Mouse (Mus musculus) spleen, postnatal 14 days (tissue): ENCODE measurements at regions not wholly inside any gene's neighbourhood (a gene's known extent, or its start where the extent isn't known, plus 50 kb on each side); places are given as distances from the start of the nearest gene placed in this dataset.

Source experiments
- DNase-seq, 2 experiments: peaks; one replicate each; pipeline ENCODE4 v3.0.0; 2021 to 2022; ENCODE audit warnings: low spot score in 2 of 2

GRCm38 (mm10) chr15:67395114-67395513 lies 894.4 kb upstream of the Lrrc6 start:
- DNase-seq, result no peak

DNA sequence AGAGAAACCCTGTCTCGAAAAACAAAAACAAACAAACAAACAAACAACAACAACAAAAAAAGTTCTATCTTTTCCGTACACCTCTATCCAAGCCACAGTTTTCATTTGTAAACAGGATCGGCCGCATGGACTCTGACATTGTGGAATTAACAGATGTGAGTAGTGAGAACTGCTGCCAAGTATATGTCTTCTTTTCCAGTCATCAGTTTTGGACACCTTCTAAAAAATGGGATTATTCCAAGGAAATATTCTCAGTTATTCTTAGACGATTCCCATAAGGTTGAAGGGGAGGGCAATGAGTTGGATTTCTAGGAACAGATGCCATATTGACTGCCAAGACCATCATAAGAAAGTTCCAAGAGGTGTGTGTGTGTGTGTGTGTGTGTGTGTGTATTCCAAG lies 891.2 kb upstream of the Lrrc6 start:
- no peak for DNase-seq

- no peak for DNase-seq
Measured at GRCm38 (mm10) chr15:67388514-67388913, 887.8 kb upstream of the Lrrc6 start.

DNA sequence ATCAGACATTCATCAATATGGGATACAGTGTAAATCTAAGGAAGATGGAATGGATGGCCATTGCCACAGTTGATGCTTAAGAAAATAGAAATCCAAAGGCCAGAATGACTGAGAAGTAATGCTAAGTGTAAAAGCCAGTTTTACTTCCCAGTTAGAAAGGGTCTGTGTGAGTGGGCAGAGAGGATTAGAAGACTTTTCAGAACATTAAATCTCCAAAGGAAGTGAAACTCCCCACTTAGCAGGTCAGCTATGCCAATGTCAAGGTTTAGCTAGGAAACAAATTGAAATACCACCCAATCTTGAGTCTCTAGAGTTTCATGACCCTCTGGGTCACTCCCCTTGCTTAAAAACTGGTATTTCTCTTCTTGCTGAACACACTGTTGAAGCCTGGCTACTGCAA lies 886.2 kb upstream of the Lrrc6 start:
- no peak for DNase-seq

- no peak for DNase-seq
Measured at GRCm38 (mm10) chr15:67373599-67373998, 872.9 kb upstream of the Lrrc6 start.

- no peak for DNase-seq
Measured at GRCm38 (mm10) chr15:67373030-67373429, 872.3 kb upstream of the Lrrc6 start.

DNA sequence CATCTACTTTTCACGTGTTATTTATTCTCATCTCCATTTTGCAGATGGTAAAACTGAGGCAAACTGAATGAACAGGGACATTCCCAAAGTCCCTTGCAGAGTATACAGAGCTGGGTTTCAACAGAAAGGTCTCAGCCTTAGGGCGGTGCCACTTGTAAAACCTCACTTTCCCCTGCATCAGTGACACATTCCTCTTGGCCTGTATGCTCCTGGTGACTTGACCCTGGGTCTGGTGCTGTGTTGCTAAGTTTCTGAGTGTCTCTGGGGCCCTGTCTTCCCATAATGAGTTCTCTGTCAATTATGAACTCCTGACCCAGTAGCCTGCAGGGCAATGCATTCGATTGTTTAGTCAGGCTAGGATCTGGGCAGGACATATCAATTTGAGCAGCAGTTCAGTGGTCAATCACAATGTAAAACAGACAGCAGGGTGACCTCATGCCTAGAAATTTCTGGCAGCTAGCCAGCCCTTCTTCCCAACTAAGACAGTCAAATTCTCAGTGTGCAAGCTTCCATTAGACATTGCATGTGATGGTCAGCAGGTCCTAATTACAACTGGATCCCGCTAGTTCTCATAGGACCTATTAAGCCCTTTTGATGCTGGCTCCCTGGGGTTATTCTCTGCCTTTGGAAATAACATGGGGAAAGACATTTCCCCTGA lies 863.5 kb upstream of the Lrrc6 start:
- no peak for DNase-seq

- no peak for DNase-seq
Measured at GRCm38 (mm10) chr15:67361012-67361571, 860.4 kb upstream of the Lrrc6 start.

- DNase-seq, result no peak
Measured at GRCm38 (mm10) chr15:67357867-67358266, 857.2 kb upstream of the Lrrc6 start.

GRCm38 (mm10) chr15:67355334-67355733 lies 854.6 kb upstream of the Lrrc6 start:
- no peak for DNase-seq

GRCm38 (mm10) chr15:67354598-67355159 lies 854.0 kb upstream of the Lrrc6 start:
- DNase-seq, result no peak

DNA sequence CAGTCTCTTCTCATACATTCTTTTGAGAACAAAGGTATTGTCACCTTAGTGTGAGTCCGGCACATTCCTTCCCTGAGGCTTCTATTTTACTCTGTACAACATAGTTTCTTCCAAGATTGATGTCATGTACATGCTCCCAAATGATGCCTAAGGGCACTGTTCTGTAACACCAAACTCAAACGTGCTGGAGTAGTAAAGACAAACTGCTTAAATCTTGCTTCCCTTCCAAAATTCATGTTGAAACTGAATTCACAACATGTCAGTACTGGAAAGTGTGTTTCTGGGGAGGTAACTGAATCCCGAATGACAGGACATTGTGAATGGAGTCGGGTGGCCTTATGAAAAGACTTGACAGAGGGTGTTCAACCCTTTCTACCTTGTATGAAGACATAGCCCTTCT lies 848.8 kb upstream of the Lrrc6 start:
- DNase-seq, result no peak

- no peak for DNase-seq
Measured at GRCm38 (mm10) chr15:67345179-67346148, 844.8 kb upstream of the Lrrc6 start.

DNA sequence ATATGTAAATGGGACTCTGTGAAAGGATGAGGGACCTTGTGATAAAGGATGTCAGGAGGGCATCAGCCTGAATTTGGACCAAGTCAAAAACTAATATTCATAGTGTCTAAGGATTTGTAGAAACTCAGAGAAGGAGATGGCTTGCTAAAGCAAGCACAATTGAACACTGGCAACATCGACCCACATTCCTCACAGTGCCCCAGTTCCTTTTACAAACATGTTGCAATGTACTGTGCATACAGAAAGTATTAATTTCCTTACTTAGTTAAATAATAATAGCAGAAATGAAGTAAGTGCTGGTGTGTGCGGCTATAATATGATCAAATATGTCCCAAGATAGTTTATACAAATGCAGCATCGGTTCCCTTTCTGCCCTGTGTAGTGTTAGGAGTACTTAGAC lies 841.3 kb upstream of the Lrrc6 start:
- DNase-seq, result no peak

DNA sequence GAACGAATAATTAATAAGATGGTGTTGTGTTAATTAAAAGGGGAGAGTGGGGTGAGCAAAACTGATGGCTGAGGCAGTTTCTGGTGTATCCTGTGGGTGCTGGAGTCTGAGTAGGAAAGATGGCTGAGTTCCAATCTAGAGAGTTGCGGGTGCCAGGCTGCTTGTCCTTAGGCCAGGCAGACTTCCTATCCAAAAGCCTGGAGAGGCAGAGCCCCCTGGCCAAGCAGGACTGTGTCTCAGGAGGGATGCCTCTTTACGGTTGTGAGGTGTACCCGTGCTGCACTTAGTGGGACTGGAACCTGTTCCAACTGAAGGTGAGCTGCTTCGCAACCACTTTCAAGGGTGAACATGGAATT lies 836.3 kb upstream of the Lrrc6 start:
- no peak for DNase-seq

- no peak for DNase-seq
Measured at GRCm38 (mm10) chr15:67336294-67337039, 835.8 kb upstream of the Lrrc6 start.

DNA sequence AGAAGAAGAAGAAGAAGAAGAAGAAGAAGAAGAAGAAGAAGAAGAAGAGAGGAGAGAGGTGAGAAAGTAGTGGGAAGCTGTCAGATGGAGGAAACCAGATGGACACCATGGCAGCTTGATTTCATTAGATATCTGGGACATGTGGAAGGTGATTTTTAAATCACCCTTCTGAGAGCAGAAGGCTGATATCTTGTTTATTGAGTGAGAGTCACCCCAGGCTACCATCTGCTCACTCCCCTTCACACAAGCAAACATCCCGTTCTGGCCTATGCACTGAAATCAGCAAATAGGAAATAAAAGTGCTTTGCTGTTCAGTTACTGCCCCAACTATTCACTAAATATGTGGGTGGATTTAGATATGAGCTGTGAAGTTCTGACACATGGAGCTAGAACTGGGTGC lies 831.8 kb upstream of the Lrrc6 start:
- DNase-seq, result no peak

GRCm38 (mm10) chr15:67320292-67320691 lies 819.6 kb upstream of the Lrrc6 start:
- DNase-seq, result no peak

GRCm38 (mm10) chr15:67315202-67315601 lies 814.5 kb upstream of the Lrrc6 start:
- DNase-seq, result no peak

DNA sequence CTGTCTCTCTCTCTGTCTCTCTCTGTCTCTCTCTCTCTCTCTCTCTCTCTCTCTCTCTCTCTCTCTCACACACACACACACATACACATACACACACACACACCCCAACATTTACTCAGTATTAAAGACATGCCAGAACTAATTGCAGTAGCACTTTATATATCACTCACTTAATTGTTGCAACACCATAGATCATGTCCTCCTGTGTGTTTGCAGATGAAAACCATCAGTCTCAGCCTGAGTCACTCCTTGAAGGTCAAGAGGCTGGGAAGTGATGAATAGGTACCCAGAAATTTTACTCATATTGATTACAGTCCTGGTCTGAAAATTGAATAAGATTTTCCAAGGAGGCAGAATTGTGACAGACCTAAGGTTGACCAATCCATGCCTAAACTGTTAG lies 812.9 kb upstream of the Lrrc6 start:
- no peak for DNase-seq

GRCm38 (mm10) chr15:67305681-67306080 lies 805.0 kb upstream of the Lrrc6 start:
- no peak for DNase-seq

GRCm38 (mm10) chr15:67303804-67304203 lies 803.1 kb upstream of the Lrrc6 start:
- DNase-seq, result no peak
